Mouse (Mus musculus) hindbrain, embryonic 14.5 days (tissue): ENCODE data around the gene Tmem232. TPM values are rescaled to one million over a fixed set of nuclear protein-coding genes. Genes with fewer than 3 reads are reported as not detected.
"Not testable (repeated sequence)": the region's sequence is repeated elsewhere in the genome, so short reads cannot be mapped to it uniquely, and the experiment has no call there.

Experiments
- ATAC-seq: fragments of 200-750 bp; cut with Nextera tagmentation; 2 replicates; pipeline ENCODE4 v1.8.0; 2017; ENCODE audit warnings: moderate number of reproducible peaks, mild to moderate bottlenecking, moderate TSS enrichment, moderate library complexity; ENCODE audit not compliant: low FRiP score
- DNase-seq: peaks from one replicate; pipeline ENCODE4 v3.0.0-alpha.2; 2015; ENCODE audit warnings: low spot score
- H3K27ac ChIP-seq: fragments of 300-500 bp; sonication (generic); 2 replicates; pipeline ENCODE4 v1.5.1; 2014; ENCODE audit warnings: mild to moderate bottlenecking, moderate library complexity
- H3K27me3 ChIP-seq: fragments of 300-500 bp; sonication (generic); 2 replicates; pipeline ENCODE4 v1.6.1; 2014; ENCODE audit warnings: mild to moderate bottlenecking, low read length, mixed read lengths; ENCODE audit not compliant: control insufficient read depth, insufficient read depth
- H3K36me3 ChIP-seq: fragments of 300-500 bp; sonication (generic); replicated peaks from 2 replicates; pipeline ENCODE4 v1.6.1; 2014; ENCODE audit not compliant: control insufficient read depth, insufficient read depth
- H3K4me1 ChIP-seq: fragments of 300-500 bp; sonication (generic); replicated peaks from 2 replicates; pipeline ENCODE4 v1.6.1; 2014; ENCODE audit warnings: antibody characterized with exemption, low read length, mixed read lengths; ENCODE audit not compliant: control insufficient read depth, insufficient read depth
- H3K4me2 ChIP-seq: fragments of 300-500 bp; sonication (generic); replicated peaks from 2 replicates; pipeline ENCODE4 v1.6.1; 2014; ENCODE audit warnings: mild to moderate bottlenecking, moderate library complexity
- H3K4me3 ChIP-seq: fragments of 300-500 bp; sonication (generic); replicated peaks from 2 replicates; pipeline ENCODE4 v1.5.1; 2014; ENCODE audit warnings: mild to moderate bottlenecking, low read length
- H3K9ac ChIP-seq: fragments of 300-500 bp; sonication (generic); 2 replicates; pipeline ENCODE4 v1.6.1; 2014
- H3K9me3 ChIP-seq: fragments of 300-500 bp; sonication (generic); 2 replicates; pipeline ENCODE4 v1.6.1; 2016; ENCODE audit warnings: low read length; ENCODE audit not compliant: control insufficient read depth
- WGBS: fragments of 180-500 bp; shearing (Covaris S2); extraction: QIAGEN DNeasy Blood & Tissue Kit; methylation state at CpG from one replicate; pipeline ENCODE4 v1.1.7; 2014; 5-methylcytosine and 5-hydroxymethylcytosine counted together
- polyA plus RNA-seq: library from polyadenylated mRNA; unstranded; fragments of >200 nt; fragmentation: Nextera tagmentation; extraction: Ambion mirVana; gene quantifications from 2 replicates; pipeline ENCODE4 v1.2.1, GENCODE M21; 2014

The Tmem232 gene
- polyA plus RNA-seq, 1 experiment from 2014 or later = 0.62 TPM

DNA sequence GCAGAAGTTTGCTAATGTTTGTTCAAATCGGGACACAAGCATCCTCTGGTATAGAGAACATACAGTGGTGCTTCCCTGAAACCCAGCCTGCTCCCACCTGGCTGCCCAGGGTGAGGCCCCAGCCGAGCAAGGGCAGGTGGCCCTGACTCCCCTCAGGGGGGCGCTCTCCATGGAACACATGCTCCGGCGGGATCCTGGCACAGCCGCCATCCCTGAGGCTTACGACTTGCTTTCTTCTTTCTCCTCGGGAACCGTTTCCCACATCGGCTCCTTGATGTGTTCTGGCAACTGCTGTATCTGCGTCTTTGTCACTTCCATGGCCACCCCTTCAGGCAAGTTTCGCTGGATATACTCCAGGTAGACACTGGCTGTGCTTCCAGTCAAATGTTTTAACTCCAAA lies 102.7 kb downstream of the Tmem232 start:
- H3K36me3 ChIP-seq, H3K9ac ChIP-seq, H3K9me3 ChIP-seq, H3K27ac ChIP-seq, H3K4me2 ChIP-seq, H3K27me3 ChIP-seq, ATAC-seq, H3K4me3 ChIP-seq, H3K4me1 ChIP-seq, DNase-seq: not testable (repeated sequence)
- WGBS = 94% methylated on average over 12 of the region's 12 CpGs

GRCm38 (mm10) chr17:65419124-65419523 lies 121.5 kb downstream of the Tmem232 start:
- Histone ChIP-seq H3K4me2 (no peak overlapping the region), H3K4me1 (no peaks in the 10 kb centered on the region), H3K4me3 (no peak overlapping the region), H3K27ac (no peak overlapping the region), H3K9ac (no peak overlapping the region), H3K36me3 (no peaks in the 10 kb centered on the region), H3K9me3 (no peaks in the 10 kb centered on the region), H3K27me3 (no peaks in the 10 kb centered on the region)
- DNase-seq = no peak
- no peak for ATAC-seq

DNA sequence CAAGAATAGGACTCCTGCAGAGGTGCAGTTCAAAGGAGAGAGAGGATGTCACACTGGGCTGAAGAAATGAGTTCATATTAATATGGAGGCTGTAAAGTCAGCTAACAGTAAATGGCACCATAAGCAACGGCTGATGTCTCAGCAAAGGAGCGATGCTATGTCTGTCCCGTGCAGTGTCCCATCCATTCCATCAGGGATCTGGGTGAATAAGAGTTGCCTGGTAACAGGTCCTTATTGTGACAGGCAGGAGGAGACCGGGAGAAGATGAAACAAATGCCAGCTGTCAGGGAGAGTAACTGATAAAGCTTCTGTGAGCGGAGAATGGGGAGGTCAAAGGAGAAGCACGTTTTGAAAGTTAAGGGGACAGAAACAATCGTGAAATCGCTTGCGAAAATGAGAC lies 135.3 kb downstream of the Tmem232 start:
- Histone ChIP-seq H3K9ac (no peak overlapping the region), H3K4me2 (peak overlapping the region; percentile 34), H3K4me3 (no peak overlapping the region), H3K27me3 (no peaks in the 10 kb centered on the region), H3K36me3 (no peaks in the 10 kb centered on the region), H3K27ac (no peak overlapping the region), H3K9me3 (no peaks in the 10 kb centered on the region), H3K4me1 (no peaks in the 10 kb centered on the region)
- DNase-seq = no peak
- ATAC-seq = no peak; the same call in 1 of the 2 replicates
- 9% methylated on average over 9 of the region's 9 CpGs for WGBS

DNA sequence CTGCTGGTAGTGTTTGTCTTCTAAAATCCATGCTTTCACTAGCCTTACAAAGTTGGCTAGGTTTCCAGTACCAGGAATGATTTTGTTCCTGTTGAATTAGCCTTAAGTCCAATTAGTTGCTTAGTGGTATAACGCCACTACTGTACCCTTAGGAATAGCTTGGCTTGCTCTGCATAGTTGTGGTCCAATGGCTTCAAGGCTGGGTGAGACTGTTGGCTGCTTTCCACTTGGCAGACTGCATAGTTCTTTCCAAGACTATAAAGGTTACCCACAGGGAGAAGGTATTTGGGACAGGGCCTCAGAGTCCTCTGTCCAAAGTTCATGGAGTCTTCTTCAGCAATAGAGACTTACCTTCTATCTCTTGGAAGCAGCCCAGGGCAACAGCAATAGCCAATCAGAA lies 139.7 kb downstream of the Tmem232 start:
- no peak for ATAC-seq
- DNase-seq = no peak

GRCm38 (mm10) chr17:65384411-65384962 lies 156.1 kb downstream of the Tmem232 start:
- no peak overlapping the region for H3K27ac ChIP-seq
- no peak overlapping the region for H3K4me3 ChIP-seq
- no peak overlapping the region for H3K9ac ChIP-seq
- no peaks in the 10 kb centered on the region for H3K9me3 ChIP-seq
- no peak overlapping the region for H3K4me2 ChIP-seq
- no peaks in the 10 kb centered on the region for H3K4me1 ChIP-seq
- no peaks in the 10 kb centered on the region for H3K36me3 ChIP-seq
- ATAC-seq = no peak; the same call in 1 of the 2 replicates
- H3K27me3 ChIP-seq = no peaks in the 10 kb centered on the region
- no peak for DNase-seq
- 45% methylated on average over 9 of the region's 9 CpGs for WGBS

More for the DNA sequence above, 139.7 kb downstream of the Tmem232 start:
- 78% methylated on average over 1 of the region's 1 CpGs for WGBS
- Histone ChIP-seq H3K4me2 (no peak overlapping the region), H3K9me3 (no peaks in the 10 kb centered on the region), H3K9ac (no peak overlapping the region), H3K36me3 (no peaks in the 10 kb centered on the region), H3K27ac (no peak overlapping the region), H3K4me1 (no peaks in the 10 kb centered on the region), H3K4me3 (no peak overlapping the region), H3K27me3 (no peaks in the 10 kb centered on the region)

DNA sequence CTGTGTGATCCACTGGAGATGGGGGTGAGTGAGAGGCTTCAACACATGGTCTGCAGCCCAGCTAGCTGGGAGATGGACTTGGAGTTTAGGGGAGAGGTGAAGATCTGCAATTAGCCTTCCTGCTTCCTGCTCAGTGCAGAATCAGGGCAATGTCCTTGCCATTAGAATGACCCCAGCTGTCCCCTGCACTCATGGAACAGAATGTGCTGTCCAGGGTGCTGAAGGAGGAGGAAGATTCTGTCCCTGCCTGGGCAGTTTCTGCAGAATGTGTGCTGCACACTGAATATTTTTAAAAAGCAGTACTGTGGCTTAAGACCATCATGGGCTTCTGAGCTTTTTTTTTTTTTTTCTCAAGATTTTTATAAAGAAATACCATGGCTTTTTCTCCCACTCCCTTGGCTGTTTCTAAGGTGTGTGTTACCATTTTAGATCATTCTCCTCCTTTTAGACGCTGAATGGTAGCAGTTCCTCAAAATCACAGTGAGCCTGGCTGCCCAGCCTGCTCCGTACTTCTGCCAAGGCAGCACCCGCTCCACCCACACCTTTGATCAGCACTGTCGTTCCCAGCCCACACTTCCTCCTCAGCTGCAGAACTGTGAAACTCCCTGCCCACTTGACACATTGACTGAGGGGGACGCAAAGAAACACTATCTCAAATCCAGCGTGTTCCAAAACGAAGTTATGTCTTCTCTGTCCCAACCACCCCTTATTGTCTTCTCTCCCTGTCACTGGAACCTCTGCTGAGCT lies 170.4 kb downstream of the Tmem232 start:
- peak; percentile 59 for DNase-seq
- no peaks in the 10 kb centered on the region for H3K27me3 ChIP-seq
- H3K9ac ChIP-seq = no peak overlapping the region
- H3K36me3 ChIP-seq = no peaks in the 10 kb centered on the region
- H3K4me3 ChIP-seq = no peak overlapping the region
- ATAC-seq = no peak
- H3K9me3 ChIP-seq = no peaks in the 10 kb centered on the region
- 45% methylated on average over 7 of the region's 7 CpGs for WGBS
- H3K4me2 ChIP-seq = no peak overlapping the region
- H3K4me1 ChIP-seq = peaks cover 6% of the 10 kb centered on the region; the same call in 1 of the 2 replicates
- H3K27ac ChIP-seq = no peak overlapping the region

GRCm38 (mm10) chr17:65365535-65366254 lies 174.9 kb downstream of the Tmem232 start:
- Histone ChIP-seq H3K4me1 (peaks cover 6% of the 10 kb centered on the region; the same call in 1 of the 2 replicates), H3K27ac (peak overlapping the region; percentile 44), H3K4me2 (no peak overlapping the region), H3K27me3 (no peaks in the 10 kb centered on the region), H3K4me3 (no peak overlapping the region), H3K9ac (no peak overlapping the region), H3K9me3 (no peaks in the 10 kb centered on the region), H3K36me3 (no peaks in the 10 kb centered on the region)
- WGBS = 42% methylated on average over 3 of the region's 3 CpGs
- DNase-seq = peak; percentile 51
- ATAC-seq = peak; percentile 59

- whole genome bisulfite sequencing = 87% methylated on average over 8 of the region's 8 CpGs
- Histone ChIP-seq H3K4me1 (no peaks in the 10 kb centered on the region), H3K9me3 (peaks cover 1% of the 10 kb centered on the region; the same call in 1 of the 2 replicates), H3K27ac (no peak overlapping the region), H3K27me3 (no peaks in the 10 kb centered on the region), H3K4me3 (no peak overlapping the region), H3K9ac (no peak overlapping the region), H3K36me3 (no peaks in the 10 kb centered on the region), H3K4me2 (no peak overlapping the region)
- ATAC-seq (no peak), DNase-seq (no peak)
These were observed 188.7 kb downstream of the Tmem232 start for GRCm38 (mm10) chr17:65351836-65352235.

- Histone ChIP-seq H3K9ac (no peak overlapping the region), H3K9me3 (no peaks in the 10 kb centered on the region), H3K4me1 (no peaks in the 10 kb centered on the region), H3K27me3 (no peaks in the 10 kb centered on the region), H3K4me3 (no peak overlapping the region), H3K27ac (no peak overlapping the region), H3K4me2 (no peak overlapping the region), H3K36me3 (no peaks in the 10 kb centered on the region)
- ATAC-seq (no peak), DNase-seq (no peak)
- WGBS = 84% methylated on average over 4 of the region's 4 CpGs
These were observed 200.6 kb downstream of the Tmem232 start for GRCm38 (mm10) chr17:65340016-65340415.
